Mouse (Mus musculus) neural tube, embryonic 13.5 days (tissue): ENCODE measurements around the gene Orc4. TPM values are rescaled to one million over a fixed set of nuclear protein-coding genes. Genes with fewer than 3 reads are reported as not detected.

Source experiments
- ATAC-seq: fragments of 200-750 bp; cut with Nextera tagmentation; 2 replicates; pipeline ENCODE4 v1.8.0; 2017; ENCODE audit warnings: low read depth, mild to moderate bottlenecking, moderate TSS enrichment, moderate library complexity
- H3K27ac ChIP-seq: fragments of 300-500 bp; sonication (generic); replicated peaks from 2 replicates; pipeline ENCODE4 v1.5.1; 2015; ENCODE audit warnings: moderate library complexity, mild to moderate bottlenecking, inconsistent platforms
- H3K27me3 ChIP-seq: fragments of 300-500 bp; sonication (generic); 2 replicates; pipeline ENCODE4 v1.6.1; 2015; ENCODE audit warnings: mild to moderate bottlenecking, inconsistent platforms
- H3K36me3 ChIP-seq: fragments of 300-500 bp; sonication (generic); 2 replicates; pipeline ENCODE4 v1.6.1; 2015; ENCODE audit warnings: mild to moderate bottlenecking, inconsistent platforms
- H3K4me1 ChIP-seq: fragments of 300-500 bp; sonication (generic); replicated peaks from 2 replicates; pipeline ENCODE4 v1.6.1; 2015; ENCODE audit warnings: inconsistent platforms
- H3K4me2 ChIP-seq: fragments of 300-500 bp; sonication (generic); 2 replicates; pipeline ENCODE4 v1.6.1; 2015; ENCODE audit warnings: inconsistent platforms, mild to moderate bottlenecking, moderate library complexity
- H3K4me3 ChIP-seq: fragments of 300-500 bp; sonication (generic); 2 replicates; pipeline ENCODE4 v1.5.1; 2015; ENCODE audit warnings: mild to moderate bottlenecking, inconsistent platforms
- H3K9ac ChIP-seq: fragments of 300-500 bp; sonication (generic); 2 replicates; pipeline ENCODE4 v1.6.1; 2015; ENCODE audit warnings: moderate library complexity, mild to moderate bottlenecking, inconsistent platforms
- H3K9me3 ChIP-seq: fragments of 300-500 bp; sonication (generic); 2 replicates; pipeline ENCODE4 v1.6.1; 2016; ENCODE audit warnings: inconsistent platforms
- WGBS: fragments of 180-500 bp; shearing (Covaris S2); methylation state at CpG from one replicate; pipeline ENCODE4 v1.1.7; 2015; 5-methylcytosine and 5-hydroxymethylcytosine counted together
- polyA plus RNA-seq: library from polyadenylated mRNA; unstranded; fragments of >200 nt; fragmentation: Nextera tagmentation; extraction: Ambion mirVana; gene quantifications from 2 replicates; pipeline ENCODE4 v1.2.1, GENCODE M21; 2015

Orc4 gene
- 108 and 110 TPM in 2 replicates for polyA plus RNA-seq

DNA sequence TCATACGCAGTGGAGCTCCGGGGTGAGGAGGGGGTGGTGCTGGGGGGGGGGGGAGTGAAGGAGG lies at the start of gene Orc4:
TSS of gene Orc4 (minus strand) at position 26 of the 64 bp plus-strand sequence.
- Histone ChIP-seq H3K4me2 (peak within 1 kb of the TSS; percentile 65), H3K9me3 (no peaks in the 10 kb centered on the region), H3K27ac (peak within 1 kb of the TSS; percentile 98), H3K27me3 (no peaks in the 10 kb centered on the region), H3K4me1 (peaks cover 25% of the 10 kb centered on the region), H3K9ac (peak within 1 kb of the TSS; percentile 95), H3K36me3 (no peaks in the 10 kb centered on the region), H3K4me3 (peak within 1 kb of the TSS; percentile 92)
- 0% methylated on average over 2 of the region's 2 CpGs for WGBS
- no peak for ATAC-seq

DNA sequence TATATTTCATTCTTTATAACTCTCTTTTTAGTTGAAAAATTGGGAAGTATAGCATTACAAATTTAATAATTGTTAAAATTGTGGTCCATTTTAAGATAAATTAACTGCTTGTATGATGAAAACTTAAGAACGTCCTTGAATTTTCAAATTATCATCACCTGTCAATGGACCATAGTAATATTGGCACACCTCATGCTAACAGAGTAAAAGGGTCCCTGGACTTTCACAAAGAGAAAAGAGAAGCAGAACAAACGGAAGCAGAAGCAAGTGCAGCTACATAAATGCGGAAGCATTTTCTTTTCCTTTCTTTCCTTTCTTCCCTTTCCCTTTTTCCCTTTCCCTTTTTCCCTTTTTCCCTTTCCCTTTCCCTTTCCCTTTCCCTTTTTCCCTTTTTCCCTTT lies 40.2 kb upstream of the Orc4 start:
- Histone ChIP-seq H3K4me1 (no peaks in the 10 kb centered on the region), H3K4me2 (no peak overlapping the region), H3K4me3 (no peak overlapping the region), H3K36me3 (peaks cover 9% of the 10 kb centered on the region; the same call in 1 of the 2 replicates), H3K9ac (no peak overlapping the region), H3K27me3 (no peaks in the 10 kb centered on the region), H3K27ac (no peak overlapping the region), H3K9me3 (no peaks in the 10 kb centered on the region)
- 95% methylated on average over 3 of the region's 3 CpGs for WGBS
- no peak for ATAC-seq

DNA sequence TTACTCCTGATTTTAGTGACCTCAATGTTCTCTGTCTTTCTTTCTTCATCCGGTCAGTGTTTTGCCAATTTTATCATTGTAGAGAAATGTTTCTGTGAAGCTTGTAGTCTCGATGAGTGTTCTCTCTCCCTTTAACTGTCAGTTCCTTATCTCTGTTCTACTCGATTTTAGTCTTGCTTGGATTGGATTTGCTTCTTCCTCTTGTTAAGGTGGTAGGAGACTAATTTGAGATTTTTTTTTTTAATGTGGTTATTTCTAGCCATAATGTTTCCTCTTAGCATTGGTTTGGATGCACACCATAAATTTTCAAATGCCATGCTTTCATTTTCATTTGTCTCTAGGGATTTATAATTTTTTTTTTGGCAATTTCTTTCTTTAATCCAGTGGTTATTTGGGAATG lies 28.8 kb upstream of the Orc4 start:
- no peak for ATAC-seq
- WGBS: 86% methylated on average over 3 of the region's 3 CpGs
- H3K4me1 ChIP-seq: no peaks in the 10 kb centered on the region
- H3K27me3 ChIP-seq: no peaks in the 10 kb centered on the region
- H3K9ac ChIP-seq: no peak overlapping the region
- no peak overlapping the region for H3K27ac ChIP-seq
- H3K4me3 ChIP-seq: no peak overlapping the region
- no peaks in the 10 kb centered on the region for H3K9me3 ChIP-seq
- H3K4me2 ChIP-seq: no peak overlapping the region
- H3K36me3 ChIP-seq: 0 out of 2 replicates have a peak, but pooled peaks cover 5% of the 10 kb centered on the region

DNA sequence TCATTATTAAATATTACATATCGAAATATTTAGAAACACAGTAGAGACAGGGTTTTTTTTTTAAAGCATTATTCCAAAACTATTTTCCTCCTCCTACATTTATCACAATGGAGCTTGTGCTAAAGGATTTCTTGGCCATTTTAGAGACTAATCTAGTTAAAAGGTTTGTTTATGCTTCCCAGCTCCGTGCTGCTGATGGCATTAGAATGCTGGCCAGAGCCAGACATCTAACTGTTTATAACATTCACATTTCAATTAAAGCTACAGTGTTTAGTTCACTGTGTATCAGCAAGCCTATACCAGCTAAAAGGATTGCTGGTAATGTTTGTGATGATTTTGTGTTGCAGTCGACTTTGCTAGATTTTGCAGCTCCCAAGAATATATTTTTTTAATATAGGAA lies 6.5 kb upstream of the Orc4 start:
- ATAC-seq: no peak
- Histone ChIP-seq H3K9me3 (no peaks in the 10 kb centered on the region), H3K4me3 (no peak overlapping the region), H3K4me2 (no peak overlapping the region), H3K36me3 (no peaks in the 10 kb centered on the region), H3K9ac (no peak overlapping the region), H3K27me3 (no peaks in the 10 kb centered on the region), H3K4me1 (peaks cover 11% of the 10 kb centered on the region), H3K27ac (no peak overlapping the region)
- WGBS: 78% methylated on average over 3 of the region's 3 CpGs

DNA sequence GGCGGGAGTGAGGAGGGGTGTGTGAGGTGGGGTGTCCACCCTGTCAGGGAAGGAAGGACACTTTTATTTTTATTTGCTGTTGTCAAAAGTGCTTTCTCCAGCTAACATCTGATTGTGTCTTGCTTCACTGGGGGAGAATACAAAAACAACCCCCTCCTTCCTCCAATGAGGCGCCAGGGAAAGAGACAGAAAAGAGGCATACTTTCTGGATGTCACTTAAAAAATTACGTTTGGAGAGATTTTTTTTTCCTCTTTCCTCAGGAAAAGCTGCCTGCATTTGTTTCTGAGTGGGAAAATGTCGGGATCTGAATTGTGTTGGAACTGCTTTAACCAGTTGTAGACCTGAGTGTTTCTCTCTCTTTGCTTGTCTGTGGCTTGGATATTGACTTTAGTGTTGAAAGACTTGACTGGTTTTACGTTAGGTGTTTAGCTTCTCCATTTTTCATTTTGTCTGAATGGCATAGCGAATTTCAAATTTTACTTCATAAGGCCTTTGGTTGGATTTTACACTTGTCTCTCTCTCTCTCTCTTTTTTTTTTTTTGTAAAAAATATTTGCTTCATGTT lies 321 bp upstream of the Orc4 start:
- Histone ChIP-seq H3K4me1 (peaks cover 25% of the 10 kb centered on the region), H3K9me3 (no peaks in the 10 kb centered on the region), H3K27ac (peak overlapping the region; percentile 98), H3K9ac (peak overlapping the region; percentile 93), H3K4me2 (peak overlapping the region; percentile 65), H3K36me3 (no peaks in the 10 kb centered on the region), H3K4me3 (peak overlapping the region; percentile 92), H3K27me3 (no peaks in the 10 kb centered on the region)
- 10% methylated on average over 6 of the region's 6 CpGs for WGBS
- ATAC-seq: no peak

DNA sequence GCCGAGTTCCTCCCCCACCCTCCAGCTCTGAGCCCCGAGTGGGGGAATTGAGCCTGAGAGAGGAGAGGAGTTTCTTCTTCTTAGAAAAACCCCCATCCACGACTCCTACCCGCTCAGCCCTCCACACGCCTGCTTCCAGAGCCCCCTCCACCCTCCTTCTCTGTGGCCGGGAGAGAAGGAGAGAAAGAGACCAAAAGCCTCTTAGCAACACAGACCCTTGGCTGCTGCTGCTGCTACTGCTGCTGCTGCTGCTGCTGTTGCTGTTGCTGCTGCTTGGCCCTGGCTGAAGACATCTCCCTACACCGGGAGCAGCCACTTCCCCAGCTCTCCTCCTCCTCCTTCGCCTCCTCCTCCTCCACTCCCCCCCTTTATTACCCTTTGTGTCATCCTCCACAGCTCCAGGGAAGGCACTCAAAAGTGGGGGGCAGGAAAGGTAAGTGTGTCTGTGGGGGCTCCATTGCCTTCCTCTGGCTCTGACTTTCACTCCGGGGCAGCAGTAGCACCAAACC lies 280 bp downstream of the Orc4 start:
- peak; percentile 82 for ATAC-seq
- Histone ChIP-seq H3K4me3 (peak overlapping the region; percentile 92), H3K27me3 (no peaks in the 10 kb centered on the region), H3K27ac (peak overlapping the region; percentile 98), H3K4me1 (peaks cover 25% of the 10 kb centered on the region), H3K36me3 (no peaks in the 10 kb centered on the region), H3K9ac (peak overlapping the region; percentile 93), H3K4me2 (peak overlapping the region; percentile 65), H3K9me3 (no peaks in the 10 kb centered on the region)
- under 1% methylated on average over 9 of the region's 9 CpGs for WGBS

DNA sequence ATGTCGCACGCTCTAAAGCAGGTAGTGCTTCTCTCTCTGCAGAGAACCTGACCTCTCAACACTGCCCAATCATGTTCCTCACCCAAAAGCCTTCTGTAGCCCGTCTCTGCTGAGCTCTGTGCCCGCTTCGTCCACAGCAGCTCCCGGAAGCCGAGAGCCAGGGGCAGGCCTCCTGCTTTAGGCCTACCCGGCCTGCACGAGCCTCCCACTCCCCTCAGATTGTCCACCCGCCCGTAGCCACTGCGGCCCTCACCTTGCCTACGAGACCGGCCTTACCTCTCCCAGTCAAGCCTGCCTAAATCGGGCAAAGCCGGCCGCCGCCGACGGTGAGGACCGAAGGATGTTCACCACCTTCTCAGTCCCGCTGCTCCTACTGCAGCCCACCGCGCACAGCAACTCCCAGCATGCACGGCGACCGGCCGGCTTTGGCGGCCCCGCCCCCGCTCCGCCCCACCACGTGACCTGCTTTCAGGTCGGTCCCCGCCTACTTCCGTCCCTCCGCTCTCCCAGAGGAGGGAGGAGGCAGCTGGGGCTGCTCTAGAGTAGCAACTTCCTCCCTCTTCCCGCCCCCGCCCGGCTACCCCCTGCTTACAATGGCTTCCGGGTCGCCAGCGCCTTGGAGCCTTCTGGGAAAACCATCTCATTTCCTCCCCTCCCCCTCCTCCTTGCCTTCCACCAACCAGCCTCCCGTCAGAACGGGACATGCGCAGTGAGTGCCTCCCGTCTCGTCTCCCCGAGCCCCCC lies 1.1 kb downstream of the Orc4 start, which contains the start of gene Mbd5:
TSS of gene Mbd5 (plus strand) at position 668 of the 744 bp plus-strand sequence.
- Histone ChIP-seq H3K36me3 (no peaks in the 10 kb centered on the region), H3K4me1 (peaks cover 25% of the 10 kb centered on the region), H3K4me2 (peak within 1 kb of the TSS; percentile 83), H3K9me3 (no peaks in the 10 kb centered on the region), H3K27ac (peak within 1 kb of the TSS; percentile 98), H3K27me3 (no peaks in the 10 kb centered on the region), H3K4me3 (peak within 1 kb of the TSS; percentile 92), H3K9ac (peak within 1 kb of the TSS; percentile 95)
- under 1% methylated on average over 40 of the region's 49 CpGs for WGBS
- ATAC-seq: peak; percentile 99

DNA sequence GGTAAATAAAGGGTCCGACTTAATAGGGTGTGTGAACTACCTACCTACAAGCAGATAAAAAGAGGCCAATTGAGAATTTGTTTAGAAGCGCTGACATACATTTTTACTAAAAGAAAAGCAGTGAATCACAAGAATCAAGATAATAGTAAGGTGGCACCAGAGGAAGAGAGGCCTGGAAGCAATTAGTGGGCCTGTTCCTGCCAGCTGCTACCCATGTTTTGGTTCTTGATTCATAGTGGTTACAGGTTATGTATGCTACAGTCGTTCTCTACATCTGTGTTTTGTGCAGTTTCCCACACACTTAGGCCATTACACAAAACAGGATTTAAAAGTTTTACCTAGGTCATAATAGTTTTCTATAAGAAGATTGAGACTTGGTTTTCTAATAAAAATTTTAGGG lies 2.3 kb downstream of the Orc4 start:
- Histone ChIP-seq H3K9me3 (no peaks in the 10 kb centered on the region), H3K9ac (peak overlapping the region; percentile 95), H3K27ac (no peak overlapping the region), H3K4me3 (peak overlapping the region; percentile 92), H3K4me1 (peaks cover 22% of the 10 kb centered on the region), H3K4me2 (peak overlapping the region; percentile 83), H3K36me3 (no peaks in the 10 kb centered on the region), H3K27me3 (no peaks in the 10 kb centered on the region)
- WGBS: 64% methylated on average over 3 of the region's 3 CpGs
- ATAC-seq: no peak

DNA sequence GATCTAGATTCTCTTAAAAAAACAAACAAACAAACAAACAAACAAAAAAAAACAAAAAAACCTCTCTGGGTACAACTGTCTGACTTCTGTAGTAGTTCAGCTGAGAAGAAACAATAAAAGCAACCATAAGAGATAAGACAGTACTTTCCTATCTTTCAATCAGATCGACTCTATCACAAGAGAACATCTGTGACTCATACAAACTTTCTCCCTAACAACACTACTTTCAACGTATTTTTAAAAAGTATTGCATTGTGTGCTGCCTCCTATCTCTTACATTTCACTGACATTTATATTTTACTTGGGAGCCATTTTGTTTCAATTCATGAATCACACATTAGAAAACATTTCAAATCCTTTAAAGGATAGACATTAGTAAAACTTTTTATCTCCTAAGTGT lies 15.0 kb downstream of the Orc4 start:
- Histone ChIP-seq H3K9me3 (no peaks in the 10 kb centered on the region), H3K4me2 (no peak overlapping the region), H3K4me3 (no peak overlapping the region), H3K36me3 (peaks cover 26% of the 10 kb centered on the region), H3K27me3 (no peaks in the 10 kb centered on the region), H3K4me1 (no peaks in the 10 kb centered on the region), H3K9ac (no peak overlapping the region), H3K27ac (no peak overlapping the region)
- 97% methylated on average over 2 of the region's 2 CpGs for WGBS
- no peak for ATAC-seq

DNA sequence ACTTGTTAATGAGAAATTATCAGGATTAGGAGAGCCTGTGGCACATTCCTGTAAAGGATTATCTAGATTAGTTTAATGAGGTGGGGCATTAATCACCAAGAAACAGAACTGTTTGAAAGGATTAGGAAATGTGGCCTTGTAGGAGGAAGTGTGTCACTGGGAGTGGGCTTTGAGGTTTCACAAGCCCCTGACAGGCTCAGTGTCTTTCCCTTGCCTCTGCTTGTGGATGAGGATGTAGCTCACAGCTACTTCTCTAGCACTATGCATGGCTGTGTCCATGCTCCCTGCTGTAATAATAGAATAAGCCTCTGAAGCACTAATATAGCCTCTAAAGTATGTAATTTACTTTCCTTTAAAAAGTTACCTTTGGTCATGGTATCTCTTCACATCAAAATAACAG lies 34.2 kb downstream of the Orc4 start:
- H3K4me1 ChIP-seq: no peaks in the 10 kb centered on the region
- no peak overlapping the region for H3K27ac ChIP-seq
- no peak overlapping the region for H3K4me3 ChIP-seq
- no peaks in the 10 kb centered on the region for H3K27me3 ChIP-seq
- no peaks in the 10 kb centered on the region for H3K9me3 ChIP-seq
- H3K9ac ChIP-seq: no peak overlapping the region
- ATAC-seq: no peak
- no peak overlapping the region for H3K4me2 ChIP-seq
- peaks cover 25% of the 10 kb centered on the region for H3K36me3 ChIP-seq

DNA sequence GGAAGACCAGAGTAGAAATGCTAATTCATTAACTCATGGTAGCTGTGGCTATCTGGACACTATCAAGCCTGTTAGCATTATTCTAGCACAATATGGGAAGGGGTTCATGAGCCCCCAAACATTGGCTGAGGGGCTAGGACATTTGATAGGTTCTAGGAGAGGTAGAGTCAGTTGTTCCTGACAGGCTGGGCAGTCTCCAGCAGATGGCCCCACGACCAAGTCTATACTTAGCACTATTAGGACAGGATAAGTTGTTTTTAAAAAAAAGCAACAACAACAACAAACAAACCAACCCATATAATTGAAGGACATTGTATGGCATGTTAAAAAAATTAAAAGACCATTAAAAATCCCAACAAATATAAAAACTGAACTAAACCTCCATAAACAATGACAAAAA lies 35.9 kb downstream of the Orc4 start:
- 73% methylated on average over 1 of the region's 1 CpGs for WGBS
- Histone ChIP-seq H3K9ac (no peak overlapping the region), H3K36me3 (peaks cover 21% of the 10 kb centered on the region), H3K27me3 (no peaks in the 10 kb centered on the region), H3K9me3 (no peaks in the 10 kb centered on the region), H3K4me3 (no peak overlapping the region), H3K4me2 (no peak overlapping the region), H3K27ac (no peak overlapping the region), H3K4me1 (no peaks in the 10 kb centered on the region)
- ATAC-seq: no peak

DNA sequence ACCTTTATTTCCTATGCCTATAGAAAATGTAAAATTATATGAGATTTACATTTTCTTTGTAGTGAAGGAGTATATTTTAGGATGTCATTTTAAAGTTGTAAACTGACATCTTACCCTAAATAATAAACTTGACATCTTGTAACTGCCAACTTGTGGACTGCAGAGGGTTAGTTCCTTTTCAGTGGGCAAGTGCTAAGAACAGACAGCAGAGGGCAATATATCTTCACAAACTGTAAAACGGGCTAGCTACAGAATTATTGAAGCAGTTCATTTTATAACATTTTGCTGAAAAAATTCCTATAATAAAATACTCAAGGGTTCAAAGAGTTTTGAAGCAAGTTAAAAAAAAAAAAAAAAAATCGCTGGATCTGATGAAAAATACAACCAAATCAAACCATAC lies 41.2 kb downstream of the Orc4 start:
- 61% methylated on average over 2 of the region's 2 CpGs for WGBS

DNA sequence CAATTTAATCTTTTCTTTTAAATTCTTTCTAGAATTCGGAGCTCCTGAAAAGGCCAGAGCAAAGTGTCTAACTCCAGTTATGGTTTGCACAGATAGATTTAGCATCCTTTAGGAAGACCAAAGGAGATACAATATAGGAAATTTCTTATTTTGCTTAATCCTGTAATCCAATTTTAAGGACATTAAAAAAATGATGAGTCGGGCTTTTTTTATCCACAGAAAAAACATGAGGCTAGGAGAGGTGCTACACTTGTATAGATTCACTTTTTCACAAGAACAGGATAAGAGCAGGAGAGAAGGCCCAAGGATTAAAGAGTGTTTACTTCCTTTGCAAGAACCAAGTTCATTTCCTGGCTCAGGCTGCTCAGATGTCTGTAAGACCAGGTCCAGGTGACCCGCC lies 54.9 kb downstream of the Orc4 start:
- Histone ChIP-seq H3K27me3 (no peaks in the 10 kb centered on the region), H3K27ac (no peak overlapping the region), H3K4me3 (no peak overlapping the region), H3K9me3 (no peaks in the 10 kb centered on the region), H3K4me1 (no peaks in the 10 kb centered on the region), H3K9ac (no peak overlapping the region), H3K36me3 (peaks cover 49% of the 10 kb centered on the region), H3K4me2 (no peak overlapping the region)
- 95% methylated on average over 3 of the region's 3 CpGs for WGBS
- no peak for ATAC-seq

More for the DNA sequence above, 41.2 kb downstream of the Orc4 start:
- H3K9ac ChIP-seq: no peak overlapping the region
- H3K4me1 ChIP-seq: no peaks in the 10 kb centered on the region
- no peak overlapping the region for H3K4me2 ChIP-seq
- no peak overlapping the region for H3K27ac ChIP-seq
- H3K4me3 ChIP-seq: no peak overlapping the region
- H3K9me3 ChIP-seq: no peaks in the 10 kb centered on the region
- no peaks in the 10 kb centered on the region for H3K27me3 ChIP-seq
- no peak for ATAC-seq
- H3K36me3 ChIP-seq: peaks cover 33% of the 10 kb centered on the region
